Mouse (Mus musculus): ENCODE results near the gene Trub2. TPM values are rescaled to one million over a fixed set of nuclear protein-coding genes. Genes with fewer than 3 reads are reported as not detected.
"Not testable (repeated sequence)": the region's sequence is repeated elsewhere in the genome, so short reads cannot be mapped to it uniquely, and the experiment has no call there.

Gene Trub2
- total RNA-seq (2021), result 29.8 and 42.5 TPM in 2 replicates
- long read RNA-seq, transcript Trub2-201 (8 exons, 3,408 nt), result major isoform, 5 of 28 reads
- long read RNA-seq, partial matches to known transcripts, result 9 of 28 reads
- long read RNA-seq, other reads (novel, unspliced or antisense), result 13 of 28 reads

- DNase-seq, result peak; percentile 85
Measured at GRCm38 (mm10) chr2:29787937-29788681, at the start of gene Trub2. Gene Trub2 (minus strand): TSS chr2:29788502.

- DNase-seq, result no peak
Measured at GRCm38 (mm10) chr2:29835391-29835899, 47.1 kb upstream of the Trub2 start.

GRCm38 (mm10) chr2:29833796-29834195, 45.5 kb upstream of the Trub2 start:
- no peak for DNase-seq

GRCm38 (mm10) chr2:29831106-29831505, 42.8 kb upstream of the Trub2 start:
- DNase-seq, result no peak

GRCm38 (mm10) chr2:29827709-29828024, 39.4 kb upstream of the Trub2 start:
- DNase-seq, result no peak

GRCm38 (mm10) chr2:29826926-29827708, 38.8 kb upstream of the Trub2 start:
- DNase-seq, result peak; percentile 92

- DNase-seq, result no peak
Measured at GRCm38 (mm10) chr2:29826318-29826925, 38.1 kb upstream of the Trub2 start.

- DNase-seq, result peak; percentile 59
Measured at GRCm38 (mm10) chr2:29820025-29820817, 31.9 kb upstream of the Trub2 start, which contains the start of gene Urm1. Gene Urm1 (plus strand): TSS chr2:29820075.

GRCm38 (mm10) chr2:29819363-29819762, 31.1 kb upstream of the Trub2 start:
- no peak for DNase-seq

GRCm38 (mm10) chr2:29817426-29818232, 29.3 kb upstream of the Trub2 start:
- DNase-seq, result peak; percentile 79

- no peak for DNase-seq
Measured at GRCm38 (mm10) chr2:29815678-29816371, 27.5 kb upstream of the Trub2 start.

- DNase-seq, result no peak
Measured at GRCm38 (mm10) chr2:29803400-29803831, 15.1 kb upstream of the Trub2 start.

GRCm38 (mm10) chr2:29802827-29803201, 14.5 kb upstream of the Trub2 start:
- DNase-seq, result no peak

- peak; percentile 98 for DNase-seq
Measured at GRCm38 (mm10) chr2:29802075-29802826, 13.9 kb upstream of the Trub2 start, which contains the start of gene Slc27a4. Gene Slc27a4 (plus strand): TSS chr2:29802634.

- no peak for DNase-seq
Measured at GRCm38 (mm10) chr2:29792772-29793487, 4.6 kb upstream of the Trub2 start.

- DNase-seq, result peak; percentile 79
Measured at GRCm38 (mm10) chr2:29787104-29787917, 991 bp downstream of the Trub2 start, which contains the start of gene Coq4. Gene Coq4 (plus strand): TSS chr2:29787493.

- no peak for DNase-seq
Measured at GRCm38 (mm10) chr2:29784290-29784689, 4.0 kb downstream of the Trub2 start.

GRCm38 (mm10) chr2:29781256-29781655, 7.0 kb downstream of the Trub2 start:
- not testable (repeated sequence) for DNase-seq

Measured in adrenal gland, postnatal 25 days (tissue).